In the genomic region with DNA sequence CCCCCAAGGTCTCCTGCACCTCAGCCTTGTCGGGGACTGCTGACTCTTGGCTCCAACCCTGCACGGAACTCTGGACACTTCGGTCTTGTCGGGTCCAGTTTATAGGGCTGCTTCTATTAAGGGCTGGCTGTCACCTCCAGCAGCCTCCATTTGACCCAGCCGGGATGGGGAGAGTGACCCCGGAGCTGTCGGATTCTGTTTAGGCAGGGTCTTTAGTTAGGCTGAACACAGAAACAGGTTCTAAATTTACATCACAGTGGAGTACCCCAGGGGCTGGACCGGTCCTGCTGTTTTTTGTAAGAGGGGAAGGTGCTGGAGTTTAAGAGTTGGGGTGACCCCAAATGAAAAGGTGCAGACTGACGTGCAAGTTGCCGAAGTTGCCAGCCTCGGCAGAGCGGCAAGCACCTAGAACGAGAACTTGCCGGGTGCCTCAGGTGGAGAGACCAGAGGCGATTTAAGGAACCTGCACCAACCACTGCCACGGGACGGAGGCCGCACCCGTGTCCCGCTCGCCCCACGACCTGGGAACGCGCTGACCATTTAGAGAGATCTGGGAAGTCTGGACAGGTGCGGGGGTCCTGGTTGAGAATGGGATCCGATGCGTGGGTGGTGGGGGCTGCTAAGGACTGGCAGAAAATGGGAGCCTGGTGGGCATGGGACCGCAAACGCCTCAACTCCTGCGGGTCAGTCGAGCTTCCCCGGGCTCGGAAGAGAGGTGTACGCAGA, we compare ENCODE assay signal across 9 mouse cellular contexts. TPM values are rescaled to one million over a fixed set of nuclear protein-coding genes. Genes with fewer than 3 reads are reported as not detected.
A peak's percentile ranks its signal among the peaks of the same experiment; 100 is the strongest.
DNase-seq lines count a peak whose midpoint lies in the region; ATAC-seq and TF ChIP-seq lines count a peak whose summit lies in the region.
"Had no signal": no experiment of that assay in that cellular context is flagged by ENCODE, and none has a peak within 500 bp of the region (broad histone marks: within the 10 kb centered on the region; RNA-seq: fewer than 3 reads in every experiment).

No protein-coding gene starts in this region.

- TF ChIP-seq CTCF in liver, postnatal 0 days (IDR thresholded peaks at IDR 0.05; ENCODE audit: low read depth), result no peak

- H3K27ac ChIP-seq in kidney, embryonic 14.5 days (ENCODE audit: low read depth, low read length), result no peak overlapping the region
- no peak overlapping the region for H3K27ac ChIP-seq in forebrain, embryonic 13.5 days
- H3K27ac ChIP-seq in liver, postnatal 0 days (ENCODE audit: low read depth), result no peak overlapping the region

- no peak for TF ChIP-seq EP300 in liver, postnatal 0 days (IDR thresholded peaks at IDR 0.05; ENCODE audit: low read depth)

- WGBS in kidney, embryonic 14.5 days, result 2% methylated on average over 34 of the region's 34 CpGs
- WGBS in forebrain, embryonic 13.5 days, result 8% methylated on average over 34 of the region's 34 CpGs
- WGBS in liver, postnatal 0 days (ENCODE audit: insufficient replicate concordance), result 3% methylated on average over 34 of the region's 34 CpGs

- peak overlapping the region; percentile 28; the same call in 1 of the 2 replicates for H3K9ac ChIP-seq in kidney, embryonic 14.5 days (ENCODE audit: low read depth, low read length)
- peak overlapping the region; percentile 28 for H3K9ac ChIP-seq in forebrain, embryonic 13.5 days
- 0 out of 2 replicates have a peak overlapping the region, but pooled peaks have one; percentile 7 for H3K9ac ChIP-seq in liver, postnatal 0 days (replicated peaks)

- peaks cover 34% of the 10 kb centered on the region for H3K27me3 ChIP-seq in kidney, embryonic 14.5 days (ENCODE audit: control insufficient read depth, insufficient read depth, low read length)
- H3K27me3 ChIP-seq in forebrain, embryonic 13.5 days, result peaks cover 41% of the 10 kb centered on the region
- peaks cover 51% of the 10 kb centered on the region for H3K27me3 ChIP-seq in liver, postnatal 0 days (ENCODE audit: insufficient read depth, low read length)

- DNase-seq in kidney, adult 9 months, result no peak
- peak; percentile 40 for DNase-seq in R1 (ENCODE audit: low read depth, low spot score)
- DNase-seq in liver, postnatal 0 days, result no peak
- no peak for DNase-seq in urinary bladder, postnatal 14 days (ENCODE audit: low spot score)
- DNase-seq: cerebellum, adult 11-12 months; layer of hippocampus, postnatal 36 days had no signal

- no peaks in the 10 kb centered on the region for H3K9me3 ChIP-seq in kidney, embryonic 14.5 days (ENCODE audit: control insufficient read depth, low read length)
- no peaks in the 10 kb centered on the region for H3K9me3 ChIP-seq in forebrain, embryonic 13.5 days (replicated peaks)
- no peaks in the 10 kb centered on the region for H3K9me3 ChIP-seq in liver, postnatal 0 days (ENCODE audit: low read length)

- no peaks in the 10 kb centered on the region for H3K36me3 ChIP-seq in kidney, embryonic 14.5 days (ENCODE audit: control insufficient read depth, insufficient read depth, low read length)
- H3K36me3 ChIP-seq in forebrain, embryonic 13.5 days (ENCODE audit: poor library complexity, severe bottlenecking), result peaks cover 10% of the 10 kb centered on the region; the same call in 1 of the 2 replicates
- no peaks in the 10 kb centered on the region for H3K36me3 ChIP-seq in liver, postnatal 0 days (replicated peaks; ENCODE audit: insufficient read depth, low read length)

- ATAC-seq in kidney, embryonic 14.5 days (ENCODE audit: low FRiP score, low TSS enrichment), result peak; percentile 41; the same call in 1 of the 2 replicates
- ATAC-seq in forebrain, embryonic 13.5 days, result no peak
- ATAC-seq in liver, postnatal 0 days, result peak; percentile 34; the same call in 1 of the 2 replicates
- ATAC-seq in erythroid progenitor cell, adult 5-6 weeks (replicated peaks; ENCODE audit: low FRiP score, poor library complexity, severe bottlenecking), result no peak

- peaks cover 20% of the 10 kb centered on the region for H3K4me1 ChIP-seq in kidney, embryonic 14.5 days (ENCODE audit: control insufficient read depth, insufficient read depth, low read length)
- H3K4me1 ChIP-seq in forebrain, embryonic 13.5 days, result peaks cover 29% of the 10 kb centered on the region
- peaks cover 17% of the 10 kb centered on the region for H3K4me1 ChIP-seq in liver, postnatal 0 days (ENCODE audit: insufficient read depth)

- peak overlapping the region; percentile 41 for H3K4me2 ChIP-seq in kidney, embryonic 14.5 days (replicated peaks; ENCODE audit: low read depth, low read length)
- H3K4me2 ChIP-seq in forebrain, embryonic 13.5 days, result peak overlapping the region; percentile 30
- peak overlapping the region; percentile 62 for H3K4me2 ChIP-seq in liver, postnatal 0 days (ENCODE audit: low read depth, low read length)

- peak overlapping the region; percentile 27 for H3K4me3 ChIP-seq in kidney, embryonic 14.5 days (ENCODE audit: low read length)
- H3K4me3 ChIP-seq in forebrain, embryonic 13.5 days, result 0 out of 2 replicates have a peak overlapping the region, but pooled peaks have one; percentile 1
- peak overlapping the region; percentile 29 for H3K4me3 ChIP-seq in liver, postnatal 0 days (ENCODE audit: low read depth, low read length)

RNA-seq across cellular contexts. Expression of gene Mrps23, which starts 10.9 kb away (rescaled TPM):
- 62.3 and 63.6 TPM in 2 replicates for polyA plus RNA-seq in kidney, embryonic 14.5 days (2014; fragmentation: Nextera tagmentation; extraction: Ambion mirVana)
- 70.4 and 70.9 TPM in 2 replicates for polyA plus RNA-seq in forebrain, embryonic 13.5 days (2015; fragmentation: Nextera tagmentation; extraction: Ambion mirVana)
- polyA plus RNA-seq in liver, postnatal 0 days (2015; fragmentation: Nextera tagmentation; extraction: Ambion mirVana), result 28.7 and 29.3 TPM in 2 replicates
- total RNA-seq in erythroid progenitor cell, adult 5-6 weeks (2015; ENCODE audit: low replicate concordance), result 18.7 and 24.3 TPM in 2 replicates
- total RNA-seq in erythroid progenitor cell, adult 5-6 weeks (2017; ENCODE audit: low replicate concordance), result 15.8 and 23.1 TPM in 2 replicates

Comparison
In these comparisons a context has a peak if more than half of its experiments do, and no peak if none do; other contexts are left out.
1. ATAC-seq: peak in kidney, embryonic 14.5 days (single experiment) and liver, postnatal 0 days (single experiment); none in forebrain, embryonic 13.5 days (single experiment) and erythroid progenitor cell, adult 5-6 weeks (single experiment).
2. Peak in every context shown above with its lines, with median percentiles within 50 percentile points of each other: H3K4me2 ChIP-seq, H3K4me3 ChIP-seq and H3K9ac ChIP-seq.